Mouse (Mus musculus): ENCODE data around the gene Klhl18. TPM values are rescaled to one million over a fixed set of nuclear protein-coding genes. Genes with fewer than 3 reads are reported as not detected.
A peak's percentile ranks its signal among the peaks of the same experiment; 100 is the strongest.

Gene Klhl18
- polyA plus RNA-seq (2012; rRNA removed): 22.5 and 23.1 TPM in 2 replicates

DNA sequence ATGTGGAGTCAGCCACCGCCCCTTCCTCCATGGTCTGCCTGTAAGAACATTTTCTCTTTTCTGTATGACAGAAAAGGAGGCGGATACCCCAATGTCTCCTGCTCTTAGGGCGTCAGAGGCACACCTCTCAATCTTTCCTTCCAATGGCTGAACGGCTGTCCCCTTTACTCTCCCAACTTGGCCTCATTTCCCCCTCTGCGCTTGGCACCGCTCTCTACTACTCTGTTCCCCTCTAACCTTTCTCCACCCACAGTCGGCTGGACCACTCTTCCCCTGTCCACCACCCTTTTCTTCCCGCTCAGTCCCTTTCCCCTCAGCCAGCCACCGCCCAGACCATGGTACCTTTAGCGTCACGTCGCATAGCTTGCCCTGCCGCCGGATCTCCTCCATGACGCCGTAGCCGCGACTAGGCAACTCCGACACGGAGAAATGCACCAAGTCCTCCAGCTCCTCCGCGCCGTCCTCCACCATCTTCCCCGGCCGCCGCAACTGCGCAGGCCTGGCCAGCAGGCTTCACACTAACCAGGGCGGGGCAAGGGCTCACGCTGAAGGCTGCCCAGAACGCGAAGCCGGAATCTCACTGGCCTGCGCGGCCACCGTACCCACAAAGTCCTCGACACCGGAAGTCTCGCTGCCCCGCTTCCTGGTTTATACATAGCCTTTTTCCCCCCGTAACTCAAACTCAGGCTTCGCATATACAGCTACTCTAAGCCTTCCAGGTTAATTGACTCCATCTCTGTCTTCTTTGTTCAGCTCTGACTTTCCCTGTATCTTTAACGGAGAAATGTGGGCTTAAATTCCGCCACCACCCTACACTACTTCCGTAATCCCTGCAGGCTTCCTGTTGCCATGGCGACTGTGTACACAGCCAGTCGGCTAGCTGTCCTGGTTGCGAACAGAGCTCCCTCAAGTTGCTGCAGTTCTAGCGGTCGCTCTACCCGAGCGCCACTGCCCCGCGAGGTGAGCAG is at the start of gene Klhl18, which contains the start of gene Kif9:
TSS of gene Klhl18 (minus strand) at position 571 of the 968 bp plus-strand sequence.
TSS of gene Kif9 (plus strand) at position 835 of the 968 bp plus-strand sequence.
- Histone ChIP-seq H3K27ac (ENCODE audit: insufficient read depth, low read length) (peak within 1 kb of the TSS; percentile 85), H3K4me1 (ENCODE audit: control insufficient read depth, insufficient read depth, insufficient read length) (peaks cover 11% of the 10 kb centered on the region; the same call in 1 of the 2 replicates), H3K27me3 (ENCODE audit: control insufficient read depth, insufficient read depth, low read length) (no peaks in the 10 kb centered on the region), H3K36me3 (ENCODE audit: control insufficient read depth, insufficient read depth, low read length) (no peaks in the 10 kb centered on the region), H3K4me3 (ENCODE audit: extremely low read depth, insufficient read depth, insufficient read length) (peak within 1 kb of the TSS; percentile 76)
- TF ChIP-seq POLR2A (IDR thresholded peaks at IDR 0.05; ENCODE audit: low read depth, low read length) (peak; percentile 64), CTCF (IDR thresholded peaks at IDR 0.05; ENCODE audit: extremely low read depth, insufficient read depth, insufficient read length, insufficient replicate concordance) (0 out of 2 replicates have a peak, but pooled peaks have one; percentile 1)
- WGBS: under 1% methylated on average over 53 of the region's 53 CpGs
- peak; percentile 89 to 97 for DNase-seq (ENCODE audit: low read depth in 1 of 2, low spot score in 2 of 2)

DNA sequence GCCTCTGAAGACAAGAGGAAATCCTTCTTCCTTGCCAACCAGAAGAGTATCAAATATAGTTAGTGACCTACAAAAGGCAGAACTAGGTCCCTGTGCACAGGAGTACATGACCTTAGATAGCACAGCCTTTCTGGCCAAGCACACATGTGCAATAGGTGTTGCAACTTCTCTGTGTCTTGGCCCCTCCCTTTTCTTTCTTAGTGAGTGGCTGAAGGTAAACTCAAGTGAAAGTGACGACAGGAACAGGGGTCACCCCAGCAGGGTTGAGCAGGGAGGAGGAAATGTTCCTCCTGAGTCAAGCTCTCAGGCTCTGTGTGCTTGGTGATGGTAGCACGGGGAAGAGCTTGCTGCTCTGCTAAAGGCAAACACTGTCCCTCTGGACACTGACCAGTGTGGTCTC is 49.2 kb upstream of the Klhl18 start:
- 26% methylated on average over 2 of the region's 2 CpGs for WGBS
- Histone ChIP-seq H3K36me3 (ENCODE audit: control insufficient read depth, insufficient read depth, low read length) (no peaks in the 10 kb centered on the region), H3K4me3 (ENCODE audit: extremely low read depth, insufficient read depth, insufficient read length) (no peak overlapping the region), H3K27me3 (ENCODE audit: control insufficient read depth, insufficient read depth, low read length) (no peaks in the 10 kb centered on the region), H3K4me1 (ENCODE audit: control insufficient read depth, insufficient read depth, insufficient read length) (peaks cover 2% of the 10 kb centered on the region; the same call in 1 of the 2 replicates), H3K27ac (ENCODE audit: insufficient read depth, low read length) (no peak overlapping the region)
- no peak for TF ChIP-seq POLR2A (IDR thresholded peaks at IDR 0.05; ENCODE audit: low read depth, low read length)
- no peak for TF ChIP-seq CTCF (IDR thresholded peaks at IDR 0.05; ENCODE audit: extremely low read depth, insufficient read depth, insufficient read length, insufficient replicate concordance)
- no peak for DNase-seq (ENCODE audit: low read depth in 1 of 2, low spot score in 2 of 2)

DNA sequence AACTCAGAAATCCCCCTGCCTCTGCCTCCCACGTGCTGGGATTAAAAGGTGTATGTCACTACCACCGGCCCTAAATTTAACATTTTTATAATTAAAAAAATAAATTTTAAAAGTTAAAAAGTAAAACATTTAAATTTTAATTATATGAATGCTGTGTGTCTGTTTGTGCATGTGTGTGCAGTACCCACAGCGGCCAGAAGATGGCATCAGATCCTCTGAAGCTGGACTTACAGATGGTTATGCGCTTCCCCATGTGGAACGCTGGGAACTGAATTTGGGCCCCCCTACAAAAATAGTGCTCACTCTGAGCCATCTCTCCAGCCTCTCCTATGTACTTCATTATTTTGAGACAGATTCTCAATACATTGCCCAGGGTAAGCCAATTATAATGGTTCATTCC is 14.4 kb upstream of the Klhl18 start:
- H3K4me1 ChIP-seq (ENCODE audit: control insufficient read depth, insufficient read depth, insufficient read length): no peaks in the 10 kb centered on the region
- H3K4me3 ChIP-seq (ENCODE audit: extremely low read depth, insufficient read depth, insufficient read length): no peak overlapping the region
- TF ChIP-seq POLR2A (IDR thresholded peaks at IDR 0.05; ENCODE audit: low read depth, low read length): no peak
- no peak for TF ChIP-seq CTCF (IDR thresholded peaks at IDR 0.05; ENCODE audit: extremely low read depth, insufficient read depth, insufficient read length, insufficient replicate concordance)
- WGBS: 77% methylated on average over 5 of the region's 5 CpGs
- no peak overlapping the region for H3K27ac ChIP-seq (ENCODE audit: insufficient read depth, low read length)
- no peak for DNase-seq (ENCODE audit: low read depth in 1 of 2, low spot score in 2 of 2)
- H3K36me3 ChIP-seq (ENCODE audit: control insufficient read depth, insufficient read depth, low read length): no peaks in the 10 kb centered on the region
- H3K27me3 ChIP-seq (ENCODE audit: control insufficient read depth, insufficient read depth, low read length): no peaks in the 10 kb centered on the region

DNA sequence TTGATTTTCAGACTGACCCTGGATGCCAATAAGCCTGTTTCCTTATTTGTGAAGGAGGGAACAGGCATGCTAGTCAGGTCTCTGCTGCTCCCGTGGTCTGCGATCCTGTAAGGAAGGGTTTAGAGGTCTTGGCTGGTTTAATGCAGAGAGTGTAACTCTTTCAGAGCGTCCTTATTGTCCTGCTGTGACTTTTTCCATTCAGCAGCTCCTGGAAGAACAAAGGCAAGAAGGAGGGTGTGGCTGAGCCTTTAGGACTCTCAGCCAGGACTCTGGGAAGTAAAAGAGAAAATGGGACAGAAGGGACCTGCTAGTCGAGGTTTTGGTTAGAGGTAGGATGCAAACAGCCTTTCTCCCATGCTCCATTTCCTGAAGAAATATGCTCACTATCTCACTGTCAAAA is 12.3 kb upstream of the Klhl18 start:
- no peaks in the 10 kb centered on the region for H3K36me3 ChIP-seq (ENCODE audit: control insufficient read depth, insufficient read depth, low read length)
- H3K27me3 ChIP-seq (ENCODE audit: control insufficient read depth, insufficient read depth, low read length): no peaks in the 10 kb centered on the region
- DNase-seq (ENCODE audit: low read depth in 1 of 2, low spot score in 2 of 2): no peak
- no peak overlapping the region for H3K4me3 ChIP-seq (ENCODE audit: extremely low read depth, insufficient read depth, insufficient read length)
- WGBS: 87% methylated on average over 4 of the region's 4 CpGs
- no peaks in the 10 kb centered on the region for H3K4me1 ChIP-seq (ENCODE audit: control insufficient read depth, insufficient read depth, insufficient read length)
- H3K27ac ChIP-seq (ENCODE audit: insufficient read depth, low read length): no peak overlapping the region
- no peak for TF ChIP-seq POLR2A (IDR thresholded peaks at IDR 0.05; ENCODE audit: low read depth, low read length)
- no peak for TF ChIP-seq CTCF (IDR thresholded peaks at IDR 0.05; ENCODE audit: extremely low read depth, insufficient read depth, insufficient read length, insufficient replicate concordance)

DNA sequence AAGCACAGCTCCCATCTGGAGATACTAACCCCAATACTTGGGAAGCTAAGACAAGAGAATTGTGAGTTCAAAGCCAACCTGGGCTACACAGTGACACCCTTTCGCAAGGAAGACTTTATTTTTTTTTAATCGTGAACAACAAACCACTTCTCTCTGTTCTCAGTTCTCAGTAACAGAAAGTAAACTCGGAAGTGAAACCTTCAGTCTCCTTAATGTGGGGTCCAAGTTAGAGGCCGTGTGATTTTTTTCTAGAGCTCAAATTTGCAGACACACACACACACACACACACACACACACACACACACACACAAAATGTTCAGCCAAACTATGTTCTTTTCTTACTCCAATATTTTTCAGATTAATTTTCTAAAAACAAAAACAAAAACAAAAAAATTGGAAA is 2.1 kb upstream of the Klhl18 start:
- Histone ChIP-seq H3K27me3 (ENCODE audit: control insufficient read depth, insufficient read depth, low read length) (no peaks in the 10 kb centered on the region), H3K36me3 (ENCODE audit: control insufficient read depth, insufficient read depth, low read length) (no peaks in the 10 kb centered on the region), H3K4me1 (ENCODE audit: control insufficient read depth, insufficient read depth, insufficient read length) (peaks cover 11% of the 10 kb centered on the region; the same call in 1 of the 2 replicates), H3K27ac (ENCODE audit: insufficient read depth, low read length) (peak overlapping the region; percentile 63; the same call in 1 of the 2 replicates), H3K4me3 (ENCODE audit: extremely low read depth, insufficient read depth, insufficient read length) (no peak overlapping the region)
- no peak for DNase-seq (ENCODE audit: low read depth in 1 of 2, low spot score in 2 of 2)
- TF ChIP-seq POLR2A (IDR thresholded peaks at IDR 0.05; ENCODE audit: low read depth, low read length) (no peak), CTCF (IDR thresholded peaks at IDR 0.05; ENCODE audit: extremely low read depth, insufficient read depth, insufficient read length, insufficient replicate concordance) (no peak)
- WGBS: 21% methylated on average over 4 of the region's 4 CpGs

DNA sequence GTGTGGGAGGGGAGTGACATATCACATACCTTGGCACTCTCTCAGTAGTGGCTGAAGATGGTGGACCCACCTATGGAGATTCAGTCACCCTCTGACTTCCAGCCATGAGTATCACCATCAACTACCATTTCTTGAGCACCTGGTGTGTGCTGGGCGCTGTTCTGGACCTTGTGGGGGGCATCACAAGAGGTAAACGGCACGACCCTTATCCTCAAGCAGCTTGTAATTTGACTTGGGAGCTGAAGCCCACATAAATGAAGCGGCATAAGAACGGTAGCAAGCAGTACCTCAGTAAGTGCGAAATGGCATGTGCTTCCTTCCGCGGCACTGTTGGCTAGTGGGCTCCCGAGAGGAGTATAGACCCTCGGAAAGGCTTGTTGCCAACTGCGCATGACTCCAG is 1.5 kb upstream of the Klhl18 start:
- Histone ChIP-seq H3K4me1 (ENCODE audit: control insufficient read depth, insufficient read depth, insufficient read length) (peaks cover 11% of the 10 kb centered on the region; the same call in 1 of the 2 replicates), H3K27me3 (ENCODE audit: control insufficient read depth, insufficient read depth, low read length) (no peaks in the 10 kb centered on the region), H3K4me3 (ENCODE audit: extremely low read depth, insufficient read depth, insufficient read length) (no peak overlapping the region), H3K27ac (ENCODE audit: insufficient read depth, low read length) (peak overlapping the region; percentile 63; the same call in 1 of the 2 replicates), H3K36me3 (ENCODE audit: control insufficient read depth, insufficient read depth, low read length) (no peaks in the 10 kb centered on the region)
- 66% methylated on average over 11 of the region's 11 CpGs for WGBS
- no peak for DNase-seq (ENCODE audit: low read depth in 1 of 2, low spot score in 2 of 2)
- no peak for TF ChIP-seq POLR2A (IDR thresholded peaks at IDR 0.05; ENCODE audit: low read depth, low read length)
- TF ChIP-seq CTCF (IDR thresholded peaks at IDR 0.05; ENCODE audit: extremely low read depth, insufficient read depth, insufficient read length, insufficient replicate concordance): no peak

Data from spleen, adult 2 months (tissue).